Mouse (Mus musculus): ENCODE results near the gene Snx30. TPM values are rescaled to one million over a fixed set of nuclear protein-coding genes. Genes with fewer than 3 reads are reported as not detected.
"Not testable (repeated sequence)": the region's sequence is repeated elsewhere in the genome, so short reads cannot be mapped to it uniquely, and the experiment has no call there.

Snx30 gene
- total RNA-seq (2022), result 1 to 10 TPM; 4.1 to 6.8 (median 5.5) TPM

- DNase-seq (ENCODE audit: low spot score), result peak; percentile 82
Measured at GRCm38 (mm10) chr4:59805181-59805967, at the start of gene Snx30. Gene Snx30, plus strand, starts transcription at chr4:59805840.

DNA sequence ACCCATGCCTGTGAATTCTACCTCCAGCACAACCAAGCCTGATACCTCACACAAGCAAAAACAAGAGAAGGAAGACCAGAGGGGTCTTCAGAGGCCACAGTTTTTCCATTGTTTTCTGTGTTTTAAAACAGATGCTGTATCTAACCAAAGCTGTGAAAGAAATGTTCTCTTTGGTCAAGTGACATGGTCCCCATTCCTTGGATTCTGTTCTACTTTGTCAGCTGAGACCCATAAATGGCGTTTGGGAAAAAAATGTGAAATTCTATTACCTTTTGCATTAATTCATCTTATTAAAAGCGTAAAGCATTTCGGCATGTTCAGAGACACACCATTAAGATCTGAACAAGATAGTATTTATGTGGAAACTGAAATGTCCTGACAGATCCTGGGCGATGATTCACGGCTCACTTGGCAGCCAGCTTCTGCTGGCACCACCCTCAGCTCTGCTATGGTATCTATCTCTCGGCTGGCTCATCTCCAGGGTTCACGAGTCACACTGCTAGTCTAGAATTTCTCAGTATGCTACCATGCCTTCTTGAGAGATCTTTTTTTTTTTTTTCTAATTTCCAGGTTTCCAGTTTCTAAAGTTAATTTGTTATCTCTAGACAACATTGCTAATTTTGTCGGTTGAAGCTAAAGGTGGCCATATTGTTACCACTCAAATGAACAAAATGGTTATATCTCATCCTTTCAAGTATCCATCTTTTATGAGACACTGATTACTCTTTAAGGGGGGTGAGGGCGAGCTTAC, 49.1 kb upstream of the Snx30 start:
- DNase-seq (ENCODE audit: low spot score), result peak; percentile 53

DNA sequence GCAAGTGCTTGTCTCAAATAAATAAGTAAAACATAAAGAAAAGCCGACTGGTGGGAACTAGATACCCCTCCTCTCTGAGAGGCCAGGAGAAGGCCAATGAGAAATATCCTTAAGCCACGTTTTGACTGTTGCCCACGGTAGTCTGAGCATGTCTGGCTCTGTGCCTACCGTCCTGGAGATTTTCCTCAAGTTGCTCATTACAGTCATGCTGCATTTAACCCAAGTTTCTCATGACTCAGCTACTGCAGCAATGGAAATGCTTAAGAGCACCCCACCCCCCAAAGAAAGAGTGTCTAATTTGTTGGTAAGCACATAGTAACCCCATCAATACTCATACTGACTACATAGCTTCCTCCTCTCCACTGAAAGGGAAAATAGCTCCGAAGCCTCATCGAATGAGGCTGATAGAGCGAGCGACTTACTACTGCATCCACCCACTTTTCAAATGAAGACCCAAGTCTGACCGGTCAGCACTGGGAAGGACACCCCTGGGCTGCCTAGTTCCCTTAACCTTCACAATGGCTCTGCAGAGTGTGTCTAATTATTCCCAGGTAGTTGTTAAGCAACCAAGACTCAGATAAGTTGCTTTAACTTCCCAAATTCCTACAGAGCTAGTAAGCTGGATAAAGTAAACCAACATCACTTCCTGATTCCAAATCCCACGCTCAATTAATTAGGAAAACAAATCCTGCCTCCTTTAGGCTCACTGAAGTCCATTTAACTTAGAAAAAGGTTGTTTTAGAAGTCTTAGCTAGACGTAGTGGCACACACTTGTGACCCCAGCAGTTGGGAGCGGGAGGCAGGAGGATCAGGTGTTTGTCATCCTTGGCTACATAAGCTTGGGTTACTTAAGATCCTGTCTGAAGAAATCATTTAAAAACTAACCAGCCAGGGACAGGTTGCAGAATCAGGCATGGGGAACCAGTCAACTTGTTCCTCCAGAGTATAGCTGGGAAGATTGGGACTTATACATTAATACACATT, 47.9 kb upstream of the Snx30 start:
- no peak for DNase-seq (ENCODE audit: low spot score)

DNA sequence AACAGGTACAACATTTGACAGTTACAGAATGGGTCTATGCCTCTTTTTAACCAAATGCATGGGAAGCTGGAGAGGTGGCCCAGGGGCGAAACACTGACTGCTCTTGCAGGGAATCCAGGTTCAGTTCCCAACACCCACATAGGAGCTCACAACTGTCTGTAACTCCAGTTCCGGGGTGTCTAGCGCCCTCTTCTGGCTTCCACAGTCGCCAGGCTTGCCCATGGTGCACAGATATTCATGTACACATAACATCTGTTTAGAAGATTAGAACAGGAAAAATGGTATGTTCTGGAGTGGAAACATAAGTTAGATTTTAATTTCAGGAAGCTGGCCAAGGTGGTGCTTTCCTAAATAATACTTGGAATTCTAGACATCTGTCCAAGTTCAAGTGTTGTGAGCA, 45.6 kb upstream of the Snx30 start:
- no peak for DNase-seq (ENCODE audit: low spot score)

GRCm38 (mm10) chr4:59760636-59761364, 44.8 kb upstream of the Snx30 start:
- peak; percentile 57 for DNase-seq (ENCODE audit: low spot score)

DNA sequence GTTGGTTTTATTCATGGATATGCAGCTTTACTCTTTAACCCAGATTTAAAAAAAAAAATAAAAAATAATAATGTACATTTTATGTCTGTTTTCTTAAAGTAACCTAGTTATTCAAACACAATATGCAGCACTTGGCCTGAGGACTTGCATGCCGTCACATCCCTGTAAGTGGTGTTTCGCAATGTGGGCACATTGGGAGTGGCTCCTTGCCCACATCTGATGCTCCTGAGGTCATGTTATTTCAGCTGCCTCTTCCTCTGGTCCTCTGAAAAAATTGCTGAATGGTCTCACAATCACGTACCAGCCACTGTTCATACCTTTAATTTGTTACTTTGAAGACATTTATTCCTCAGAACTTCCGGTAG, 44.3 kb upstream of the Snx30 start:
- DNase-seq (ENCODE audit: low spot score), result no peak

GRCm38 (mm10) chr4:59764950-59765349, 40.7 kb upstream of the Snx30 start:
- no peak for DNase-seq (ENCODE audit: low spot score)

DNA sequence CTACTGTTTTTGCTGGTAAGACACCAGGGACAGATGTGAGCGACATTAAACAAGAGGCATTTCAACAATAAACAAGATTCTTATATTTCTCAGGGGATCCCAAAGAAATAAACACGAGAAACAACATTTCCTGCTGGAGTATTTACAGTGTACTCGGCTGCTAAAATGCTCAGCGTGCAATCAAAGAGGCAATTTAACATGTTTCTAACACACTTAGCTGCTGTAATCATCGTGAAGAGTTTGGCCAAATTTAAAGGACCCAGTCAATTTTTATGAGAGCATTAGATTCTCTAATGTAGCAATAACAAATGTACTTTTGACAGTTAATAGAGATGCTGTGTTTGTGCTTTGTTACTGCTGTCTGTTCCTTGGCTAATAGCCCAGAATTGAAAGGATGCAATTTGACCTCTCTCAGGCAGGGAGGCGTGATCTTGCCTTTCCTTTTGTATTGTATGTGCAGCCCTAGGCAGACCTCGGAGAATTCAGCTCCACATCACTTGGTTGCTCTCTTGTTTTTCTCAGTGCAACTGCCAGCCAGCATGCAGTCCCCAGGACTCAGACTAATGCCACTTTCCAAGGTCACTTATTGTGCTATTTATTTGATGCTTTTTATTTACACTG, 40.1 kb upstream of the Snx30 start:
- peak; percentile 59 for DNase-seq (ENCODE audit: low spot score)

DNA sequence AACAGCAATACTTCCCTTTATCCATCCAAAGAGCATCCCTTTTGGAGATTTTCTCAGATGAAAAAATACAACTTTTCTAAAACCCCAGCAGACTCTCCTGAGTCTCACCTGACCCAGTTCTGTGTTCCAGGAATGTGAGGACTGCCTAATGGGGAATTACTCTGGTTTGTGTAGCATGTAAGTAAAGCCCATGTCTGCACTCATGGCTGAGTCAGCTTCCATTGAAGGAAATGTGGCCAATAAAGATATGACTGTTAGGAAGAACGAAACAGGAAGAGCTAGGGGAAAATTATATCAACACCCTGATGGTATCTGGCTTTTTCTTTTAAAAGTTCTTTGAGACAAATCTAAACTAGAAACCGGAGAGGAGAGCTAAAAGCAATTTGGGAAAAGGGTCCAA, 37.9 kb upstream of the Snx30 start:
- DNase-seq (ENCODE audit: low spot score), result no peak

GRCm38 (mm10) chr4:59772171-59772879, 33.3 kb upstream of the Snx30 start:
- DNase-seq (ENCODE audit: low spot score), result no peak

DNA sequence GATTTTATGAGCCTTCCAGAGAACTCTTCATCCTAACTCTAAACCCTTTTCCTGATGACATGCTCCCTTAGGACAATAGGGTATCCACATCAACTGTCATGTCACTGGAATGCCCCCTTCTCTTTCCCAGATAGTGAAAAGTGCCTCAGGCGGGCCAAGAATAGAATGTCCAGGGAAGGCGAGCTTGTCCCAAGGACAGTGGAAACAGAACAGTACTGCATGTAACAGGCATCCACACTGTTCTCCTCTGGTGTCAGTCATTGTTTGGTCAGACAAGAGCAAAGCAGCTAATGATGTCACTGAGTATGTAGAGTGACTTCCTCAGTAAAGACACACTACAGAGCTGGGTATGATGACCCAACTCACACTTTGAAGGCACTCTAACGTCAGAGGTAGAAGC, 27.8 kb upstream of the Snx30 start:
- DNase-seq (ENCODE audit: low spot score), result no peak

DNA sequence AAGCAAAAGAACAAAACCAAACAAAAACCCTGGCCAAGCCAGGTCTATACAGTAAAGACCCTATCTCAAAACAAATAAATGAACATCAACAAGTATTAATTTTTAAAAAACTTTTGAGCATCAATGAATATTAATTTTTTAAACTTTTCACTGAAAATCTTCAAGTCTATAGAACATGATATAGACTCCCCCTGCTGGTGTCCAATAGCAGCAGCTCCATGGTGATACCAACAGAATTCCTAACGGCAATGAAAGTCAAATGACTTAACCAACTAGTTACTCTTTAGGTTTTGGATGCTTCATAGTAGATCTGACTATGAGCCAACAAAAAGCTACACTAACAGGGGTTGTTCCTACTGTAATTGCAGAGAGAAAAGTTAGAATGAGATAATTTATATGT, 25.1 kb upstream of the Snx30 start:
- DNase-seq (ENCODE audit: low spot score), result no peak

- no peak for DNase-seq (ENCODE audit: low spot score)
Measured at GRCm38 (mm10) chr4:59782853-59783684, 22.6 kb upstream of the Snx30 start.

DNA sequence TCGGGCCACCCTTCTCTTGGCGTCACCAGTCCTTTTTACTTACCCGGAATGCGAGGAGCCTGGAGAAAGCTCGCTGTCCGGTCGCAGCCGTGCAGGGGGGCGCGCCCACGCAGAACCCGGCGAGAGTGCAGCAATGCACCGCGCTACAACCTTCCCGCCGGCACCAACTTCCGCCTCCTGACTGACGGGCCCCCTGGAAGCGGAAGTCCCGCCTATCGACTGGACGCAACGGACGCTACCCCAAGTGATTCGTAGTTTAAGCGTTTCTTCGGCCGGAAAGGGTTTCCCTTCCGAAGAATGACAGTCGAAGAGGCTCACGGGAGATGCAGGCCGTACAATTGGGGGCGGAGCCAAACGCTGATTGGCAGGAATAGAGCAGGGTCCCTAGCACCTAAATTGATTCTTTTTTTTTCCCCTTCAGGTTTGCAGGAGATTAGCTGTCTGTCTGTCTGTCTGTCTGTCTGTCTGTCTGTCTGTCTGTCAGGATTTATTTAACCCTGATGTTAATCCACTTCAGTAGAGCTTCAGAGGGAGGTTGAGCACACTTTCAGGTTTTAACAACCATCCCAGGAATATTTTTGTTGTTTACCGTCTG, 21.9 kb upstream of the Snx30 start:
- peak; percentile 98 for DNase-seq (ENCODE audit: low spot score)

DNA sequence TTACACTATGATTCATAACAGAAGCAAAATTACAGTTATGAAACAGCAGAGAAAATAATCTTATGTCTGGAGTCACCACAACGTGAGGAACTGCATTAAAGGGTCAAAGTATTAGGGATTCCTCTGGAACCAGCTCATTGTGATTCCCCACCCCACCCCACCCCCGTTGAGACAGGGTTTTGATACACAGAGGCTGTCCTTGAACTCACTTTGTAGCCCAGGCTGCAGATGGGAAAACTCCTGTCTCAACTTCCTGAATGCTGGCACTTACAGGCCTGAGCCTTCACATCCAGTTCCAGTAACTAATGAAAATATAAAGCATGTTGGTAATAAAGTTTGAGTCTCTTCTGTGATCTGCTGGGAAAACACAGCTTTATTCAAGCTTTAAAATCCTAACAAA, 20.2 kb upstream of the Snx30 start:
- no peak for DNase-seq (ENCODE audit: low spot score)

GRCm38 (mm10) chr4:59786661-59787060, 19.0 kb upstream of the Snx30 start:
- DNase-seq (ENCODE audit: low spot score), result peak; percentile 70

DNA sequence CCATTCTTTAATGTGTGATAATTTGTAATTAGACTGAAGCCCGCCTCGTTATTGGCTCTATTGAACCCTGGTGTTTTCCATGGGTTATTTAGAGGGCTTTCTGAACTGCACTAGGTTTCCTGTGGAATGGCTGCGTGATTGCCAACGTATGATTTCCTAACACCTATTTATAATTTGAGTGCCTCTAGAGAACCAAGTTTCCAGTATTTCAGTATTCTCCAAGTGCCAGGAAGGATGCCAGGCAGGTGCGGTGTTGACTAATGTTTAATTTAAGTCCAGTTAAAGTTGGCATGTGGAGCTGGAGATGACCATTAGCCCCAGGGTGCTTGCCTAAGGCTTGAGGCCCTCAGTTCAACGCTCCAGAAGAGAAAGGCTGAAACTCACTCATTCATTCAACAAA, 18.5 kb upstream of the Snx30 start:
- DNase-seq (ENCODE audit: low spot score), result no peak

- no peak for DNase-seq (ENCODE audit: low spot score)
Measured at GRCm38 (mm10) chr4:59789015-59789414, 16.6 kb upstream of the Snx30 start.

GRCm38 (mm10) chr4:59793626-59794025, 12.0 kb upstream of the Snx30 start:
- DNase-seq (ENCODE audit: low spot score), result not testable (repeated sequence)

All from heart, adult 8-10 months (tissue).